Mouse (Mus musculus): ENCODE measurements at regions not wholly inside any gene's neighbourhood (a gene's known extent, or its start where the extent isn't known, plus 50 kb on each side); places are given as distances from the start of the nearest gene placed in this dataset.

DNA sequence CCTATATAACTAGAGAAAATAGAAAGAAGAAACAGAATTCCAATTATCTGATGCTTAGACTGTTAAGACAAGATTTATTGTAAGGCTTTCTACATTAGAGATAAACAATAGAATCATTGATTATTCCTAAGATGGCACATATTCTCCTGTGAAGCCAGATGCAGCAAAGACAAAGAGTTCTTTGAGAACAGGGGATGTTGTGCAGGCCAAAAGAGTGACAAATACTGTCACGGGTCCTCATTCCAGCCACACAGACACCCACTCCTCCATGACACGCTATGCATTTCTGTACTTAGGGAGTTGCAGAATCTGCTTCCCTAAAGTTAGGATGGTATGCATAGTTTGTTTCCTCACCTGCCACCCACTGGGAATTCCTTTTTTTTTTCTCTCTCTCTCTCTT, 245.2 kb downstream of the Sv2b start:
- in situ Hi-C loops (cut with MboI, MseI), result no loop called here

DNA sequence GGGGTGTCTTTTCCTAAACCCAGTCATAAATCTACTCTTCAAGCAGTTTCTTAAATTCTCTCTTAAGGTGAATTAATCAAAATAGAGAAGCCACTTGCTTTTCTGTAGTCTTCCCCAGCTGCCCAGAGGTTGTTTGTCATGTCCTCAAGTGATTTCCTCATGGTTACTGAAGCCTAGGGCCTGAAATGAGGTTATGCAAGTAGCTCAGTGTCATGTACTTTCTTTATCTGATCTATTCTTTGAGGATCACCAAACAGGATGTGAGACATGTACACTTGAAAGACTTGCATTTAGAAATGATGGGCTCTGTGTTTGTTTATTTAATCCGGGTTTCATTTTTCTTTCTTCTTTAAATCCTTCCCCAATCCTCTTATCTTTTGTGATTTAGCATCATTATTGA, 258.8 kb downstream of the Sv2b start:
- in situ Hi-C loops (cut with MboI, MseI), result no loop called here

DNA sequence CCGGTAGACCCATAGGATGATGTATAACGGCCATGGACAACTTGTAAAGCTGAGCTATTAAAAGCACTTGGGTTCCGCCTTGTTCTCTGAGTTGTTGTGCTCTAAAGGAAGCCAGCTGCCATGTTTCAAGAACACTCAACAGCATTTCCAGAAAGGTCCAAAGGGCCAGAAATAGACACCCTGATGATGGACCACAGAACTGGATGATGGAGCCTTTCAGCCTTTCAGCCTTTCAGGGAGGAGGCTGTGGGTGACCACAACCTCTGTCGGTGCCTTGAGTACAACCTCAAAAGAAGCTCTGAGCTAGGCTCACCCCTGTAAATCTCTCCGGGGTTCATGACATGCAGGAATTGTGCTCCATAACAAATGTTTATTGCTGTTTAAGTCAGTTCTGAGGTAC, 259.3 kb downstream of the Sv2b start:
- in situ Hi-C loops (cut with MboI, MseI), result loop anchor here in 1 of 2 experiments (10.0 kb wide), 1 partner anchor 775 kb away; no protein-coding TSS in a partner anchor

DNA sequence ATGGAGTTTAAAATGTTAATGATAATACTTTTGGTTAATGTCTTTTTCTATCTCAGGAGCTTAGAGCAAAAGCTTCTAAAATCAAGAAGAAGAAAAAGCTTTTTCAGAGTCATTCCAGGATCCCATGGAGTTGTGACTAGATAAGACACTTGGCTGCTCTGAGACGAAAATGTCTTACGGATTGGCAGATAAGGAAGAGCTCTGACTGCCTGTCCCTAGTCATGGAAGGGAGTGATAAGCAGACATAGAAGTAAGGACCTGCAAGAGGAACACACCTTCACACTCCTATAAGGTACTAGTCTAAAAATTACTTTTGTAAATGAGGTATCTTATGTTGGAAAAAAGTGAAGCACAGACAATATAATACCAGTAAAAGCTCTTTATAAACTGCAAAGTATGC, 260.2 kb downstream of the Sv2b start:
- in situ Hi-C loops (cut with MboI, MseI), result loop anchor here in 1 of 2 experiments (10.0 kb wide), 1 partner anchor 774 kb away; no protein-coding TSS in a partner anchor

DNA sequence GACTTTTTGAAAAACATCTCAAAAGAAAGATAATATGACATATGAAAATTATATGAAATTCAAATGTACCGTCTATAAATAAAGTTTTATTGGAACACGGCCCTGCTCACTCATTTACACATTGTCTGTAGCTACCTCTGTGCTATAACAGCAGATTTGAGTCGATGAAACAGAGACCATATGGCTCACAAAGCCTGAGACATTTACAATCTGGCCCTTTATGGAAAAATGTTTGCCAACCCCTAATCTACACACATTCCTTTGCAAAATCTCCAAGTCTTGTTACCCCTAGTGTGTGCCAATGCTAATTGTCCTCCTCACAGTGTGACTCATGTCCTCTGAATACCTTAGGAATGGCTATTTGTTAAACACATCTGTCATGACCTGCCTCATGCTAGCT, 261.2 kb downstream of the Sv2b start:
- in situ Hi-C loops (cut with MboI, MseI), result loop anchor here in 1 of 2 experiments (10.0 kb wide), 1 partner anchor 773 kb away; no protein-coding TSS in a partner anchor

DNA sequence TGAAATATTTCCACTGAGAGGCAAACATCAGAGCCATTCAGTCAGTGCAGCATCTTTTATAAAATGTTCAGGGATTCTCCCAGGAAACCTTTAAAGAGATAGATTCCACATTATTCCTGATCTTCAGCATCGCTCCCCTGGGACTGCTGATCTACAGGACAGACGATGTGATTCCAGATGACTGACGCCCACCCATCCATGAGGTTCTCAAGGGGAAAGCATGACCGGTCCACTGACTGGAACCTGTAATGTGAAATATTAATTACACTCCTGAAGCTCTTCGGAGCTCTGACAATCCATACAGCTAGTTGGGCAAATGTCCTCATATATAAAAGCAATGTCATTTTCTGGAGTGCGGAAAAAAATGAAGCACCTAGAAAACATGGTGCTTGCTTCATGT, 268.2 kb downstream of the Sv2b start:
- in situ Hi-C loops (cut with MboI, MseI), result loop anchor here in 1 of 2 experiments (10.0 kb wide), 1 partner anchor 766 kb away; no protein-coding TSS in a partner anchor

DNA sequence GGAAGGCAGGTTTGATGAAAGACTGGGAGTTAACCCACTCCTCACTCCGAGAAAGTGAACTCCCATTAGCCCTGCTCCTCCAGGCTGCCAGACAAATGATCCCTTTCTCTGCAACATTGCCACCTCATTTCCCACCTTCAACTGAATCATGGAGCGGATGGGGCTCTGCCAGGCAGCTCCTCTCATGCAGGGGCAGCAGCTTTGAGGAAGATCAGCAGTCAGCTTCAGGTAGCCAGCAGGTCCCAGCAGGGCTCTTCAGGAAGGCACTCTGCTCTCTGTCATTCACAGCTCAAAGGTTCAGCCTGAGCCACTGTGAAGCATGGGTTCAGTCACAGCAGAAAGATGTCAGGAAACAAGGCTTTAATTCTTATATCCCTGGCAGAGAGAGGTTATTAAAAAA, 282.9 kb downstream of the Sv2b start:
- in situ Hi-C loops (cut with MboI, MseI), result no loop called here

DNA sequence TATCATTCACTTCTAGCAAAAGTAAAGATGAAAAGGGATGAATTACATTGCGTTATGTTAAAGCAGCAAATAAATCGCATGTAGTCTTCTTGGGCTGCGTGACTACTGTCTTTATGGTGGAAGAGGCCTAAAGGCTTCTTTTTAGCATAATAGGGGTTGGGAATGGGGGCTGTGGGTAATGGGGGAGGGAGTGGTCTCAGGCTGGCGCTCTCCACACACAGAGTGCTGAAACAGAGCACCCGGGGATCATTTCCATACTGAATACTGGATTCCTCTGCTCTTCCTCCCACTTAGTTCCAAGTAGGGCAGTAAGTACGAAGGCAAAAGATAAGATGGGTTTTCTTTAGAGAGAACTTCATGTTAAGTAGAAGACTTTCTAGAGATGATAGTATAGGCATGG, 287.1 kb downstream of the Sv2b start:
- in situ Hi-C loops (cut with MboI, MseI), result no loop called here

DNA sequence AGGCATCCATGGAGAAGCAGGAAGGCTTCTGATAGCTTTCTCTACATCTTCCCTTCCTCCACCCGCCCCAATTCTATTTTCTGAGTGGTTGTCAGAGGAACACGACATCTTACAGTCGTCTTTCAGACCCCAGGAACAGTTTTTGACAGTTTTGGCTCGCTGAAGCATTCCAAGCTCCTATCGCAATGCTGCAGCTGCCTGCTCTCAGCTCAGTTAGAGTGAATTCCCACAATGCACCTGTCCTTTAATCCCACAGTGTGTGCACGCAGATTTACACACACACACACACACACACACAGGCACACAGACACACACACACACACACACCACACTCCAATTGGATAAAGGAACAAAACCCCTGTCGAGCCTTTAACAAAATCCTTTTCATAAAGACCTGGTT, 290.4 kb downstream of the Sv2b start:
- in situ Hi-C loops (cut with MboI, MseI), result no loop called here

DNA sequence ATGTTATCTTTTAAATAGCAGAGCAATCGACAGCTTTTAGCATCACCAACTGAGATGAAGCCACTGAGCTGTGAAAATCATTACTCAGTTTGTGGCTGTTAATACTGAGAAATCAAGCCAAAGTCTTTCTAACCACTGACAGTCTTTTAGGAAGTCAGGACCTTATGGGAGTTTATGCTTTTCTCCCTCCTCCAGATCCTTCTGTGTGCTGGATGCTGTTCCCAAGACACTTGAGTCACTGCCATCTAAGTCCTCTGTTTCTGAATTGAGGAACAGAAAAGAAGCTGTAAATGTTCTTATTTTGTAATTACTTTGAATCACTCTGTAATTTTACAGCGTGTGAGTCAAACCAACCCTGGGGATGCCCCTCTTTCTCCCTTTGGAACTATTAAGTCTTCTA, 300.6 kb downstream of the Sv2b start:
- in situ Hi-C loops (cut with MboI, MseI), result no loop called here

DNA sequence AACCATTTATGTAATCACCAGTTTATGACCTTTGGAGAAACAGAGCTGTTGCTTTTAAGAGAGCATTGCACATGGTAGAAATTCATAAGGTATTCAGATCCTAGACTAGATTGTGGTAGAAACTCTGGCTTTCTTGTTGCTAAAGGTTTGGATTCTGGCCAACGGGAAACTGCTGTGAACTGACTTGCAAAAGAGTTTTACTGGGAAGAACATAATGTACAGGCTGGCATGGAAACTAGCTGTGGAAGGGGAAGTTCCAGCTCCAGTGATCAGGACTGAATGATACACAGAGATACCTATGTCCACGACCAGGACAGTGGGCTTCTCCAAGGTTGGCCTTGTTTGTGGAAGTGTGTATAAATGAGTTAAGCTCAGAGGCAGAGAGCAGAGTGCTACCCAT, 318.9 kb downstream of the Sv2b start:
- in situ Hi-C loops (cut with MboI, MseI), result no loop called here

DNA sequence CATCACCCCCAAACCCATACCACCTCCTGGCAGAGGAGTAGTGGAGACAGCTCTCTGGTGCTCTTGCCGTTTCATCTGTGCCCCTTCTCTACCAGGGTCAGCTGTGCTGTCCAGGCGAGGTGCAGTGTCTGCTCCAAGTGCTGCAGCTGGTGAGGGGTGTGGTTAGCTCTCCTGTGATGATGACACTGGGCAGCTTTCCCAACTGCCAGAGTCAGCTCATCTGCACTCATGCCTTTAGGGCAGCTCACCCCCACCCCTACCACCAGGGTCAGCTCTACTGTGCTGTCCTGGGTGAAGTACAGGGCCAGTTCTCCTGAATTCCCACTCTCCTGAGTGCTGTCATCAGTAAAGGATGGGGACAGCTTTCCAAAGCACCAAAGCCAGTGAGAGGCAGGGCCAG, 329.6 kb downstream of the Sv2b start:
- in situ Hi-C loops (cut with MboI, MseI), result no loop called here

DNA sequence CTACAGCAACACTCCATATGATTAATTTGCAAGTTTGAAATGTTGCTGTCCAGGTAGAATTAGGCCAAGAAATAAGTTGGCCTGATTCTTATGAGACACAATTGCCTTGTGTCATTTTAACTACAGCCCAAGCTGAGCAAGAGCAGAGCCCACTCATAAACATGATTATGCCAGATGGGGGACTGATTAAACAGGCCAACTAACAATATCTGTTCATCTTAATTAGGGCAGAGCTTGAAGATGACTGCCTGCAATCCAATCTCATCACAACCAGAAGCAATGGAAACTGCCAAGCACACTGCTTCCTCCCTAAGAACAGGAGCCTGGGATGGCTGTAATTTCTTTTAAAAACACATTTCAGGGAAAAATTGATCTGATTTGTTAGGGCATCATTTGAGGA, 333.1 kb downstream of the Sv2b start:
- in situ Hi-C loops (cut with MboI, MseI), result no loop called here

DNA sequence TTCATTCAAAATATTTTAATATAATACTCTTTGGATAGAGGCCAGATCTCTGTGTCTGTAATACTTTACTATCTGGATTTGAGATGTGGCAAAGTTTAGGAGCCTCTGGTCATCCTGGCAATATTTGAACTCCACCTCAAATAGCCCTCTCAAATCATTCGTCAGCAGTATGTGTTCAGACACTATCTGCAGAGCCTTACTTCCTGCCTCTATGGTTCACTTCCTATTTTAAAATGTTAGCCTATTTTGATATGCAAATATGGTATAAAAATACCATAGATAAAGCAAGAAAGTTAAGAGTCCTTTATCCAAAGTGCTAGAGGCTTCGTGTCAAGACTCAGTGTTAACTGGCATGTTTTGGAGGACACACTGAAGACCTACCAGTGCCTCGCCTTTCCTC, 334.6 kb downstream of the Sv2b start:
- in situ Hi-C loops (cut with MboI, MseI), result no loop called here

DNA sequence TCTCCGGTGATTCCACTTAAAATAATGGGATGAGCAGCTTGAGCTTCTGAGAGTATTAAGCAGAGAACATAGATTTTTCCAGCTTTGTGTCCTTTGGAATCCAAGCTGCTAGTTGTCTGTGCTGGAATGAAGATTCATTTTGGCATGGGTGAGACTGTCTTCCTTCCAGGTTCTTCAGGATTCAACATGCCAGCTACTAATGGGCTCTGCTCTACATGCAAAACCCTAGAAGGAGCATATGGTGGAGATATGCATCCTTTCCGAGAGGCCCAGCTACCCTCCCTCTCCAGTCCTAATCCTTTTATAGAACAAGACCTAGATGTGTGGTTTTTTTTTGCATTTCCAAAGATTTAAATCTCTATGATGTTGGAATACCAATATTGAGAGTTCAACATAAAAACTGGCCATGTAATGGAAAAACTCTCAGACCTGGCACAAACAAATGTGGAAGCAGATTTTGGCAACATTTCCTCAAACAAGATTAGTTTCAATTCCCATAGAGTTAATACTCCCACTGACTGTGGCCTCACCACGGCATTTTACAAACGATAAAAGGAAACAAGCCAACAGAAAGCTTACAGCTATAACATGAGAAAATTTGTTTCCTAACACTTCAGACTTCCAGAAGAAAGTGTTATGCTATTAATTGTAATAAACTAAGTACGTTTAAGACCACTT, 364.5 kb downstream of the Sv2b start:
- in situ Hi-C loops (cut with MboI, MseI), result no loop called here

DNA sequence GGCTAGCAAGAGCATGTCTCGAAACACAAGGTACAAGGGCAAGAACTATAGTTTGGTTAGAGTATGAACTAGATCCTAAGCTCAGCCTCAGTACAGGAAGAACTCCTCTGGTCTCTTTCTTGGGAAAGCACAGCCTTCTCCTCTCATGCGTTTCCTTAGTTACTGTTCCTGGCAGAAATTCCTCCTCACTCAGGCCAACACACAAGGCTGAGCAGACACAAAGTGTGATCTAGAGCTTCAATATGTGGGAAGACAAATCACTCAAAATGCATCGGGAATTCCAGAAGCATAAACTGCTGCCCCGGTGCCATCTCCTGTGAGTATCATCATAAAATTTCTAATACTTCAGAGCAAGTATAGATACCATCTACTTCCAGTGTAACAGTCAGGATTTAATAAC, 366.1 kb downstream of the Sv2b start:
- in situ Hi-C loops (cut with MboI, MseI), result no loop called here

DNA sequence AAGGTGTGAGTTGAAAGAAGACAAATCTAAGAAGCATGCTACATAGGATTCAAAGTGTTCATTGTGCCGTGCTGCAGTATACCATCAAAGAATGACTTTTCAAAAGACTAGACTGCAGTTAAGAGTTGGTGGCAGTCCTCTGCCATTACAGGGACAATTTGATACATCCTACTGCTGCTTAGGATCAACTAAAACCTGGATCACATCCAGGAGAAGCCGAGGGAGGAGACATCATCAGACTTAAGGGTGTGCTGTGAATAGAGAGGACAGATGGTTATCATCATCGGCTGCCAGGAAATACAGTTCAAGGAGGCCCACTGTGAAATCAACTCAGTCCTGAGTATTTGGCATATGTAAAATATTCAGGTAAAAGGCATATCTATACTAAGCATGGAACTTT, 366.9 kb downstream of the Sv2b start:
- in situ Hi-C loops (cut with MboI, MseI), result no loop called here

DNA sequence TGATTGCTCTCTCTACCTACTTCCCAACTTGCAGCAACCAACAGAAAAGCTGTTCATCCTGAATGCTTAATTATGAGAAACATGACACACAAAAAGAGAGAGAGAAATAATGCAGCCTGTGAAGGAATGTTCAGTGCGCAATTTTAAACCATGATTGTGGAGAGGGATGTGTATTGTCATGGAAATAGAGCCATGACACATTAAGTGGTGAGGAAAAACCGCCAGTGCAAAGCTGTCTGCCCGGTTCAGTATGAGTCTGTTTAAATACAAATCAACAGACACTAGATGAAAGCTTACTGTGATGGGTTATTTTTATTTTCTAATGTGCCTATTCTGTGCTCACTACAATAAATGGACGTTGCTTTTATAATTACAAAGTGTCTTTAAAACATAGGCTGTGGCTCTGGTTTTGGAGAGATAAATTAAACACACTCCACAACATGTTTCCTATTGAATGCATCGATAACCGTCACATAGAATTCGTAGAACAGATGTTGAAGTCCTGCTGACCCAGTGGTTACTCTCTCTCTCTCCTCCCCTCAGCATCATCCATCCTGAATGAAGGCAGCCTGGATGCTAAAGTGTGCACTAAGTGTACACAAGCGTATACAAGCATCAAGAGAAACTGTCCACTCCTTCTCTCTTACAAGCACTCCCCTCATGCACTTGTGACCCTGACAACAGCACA, 374.7 kb upstream of the Slco3a1 start:
- in situ Hi-C loops (cut with MboI, MseI), result no loop called here

DNA sequence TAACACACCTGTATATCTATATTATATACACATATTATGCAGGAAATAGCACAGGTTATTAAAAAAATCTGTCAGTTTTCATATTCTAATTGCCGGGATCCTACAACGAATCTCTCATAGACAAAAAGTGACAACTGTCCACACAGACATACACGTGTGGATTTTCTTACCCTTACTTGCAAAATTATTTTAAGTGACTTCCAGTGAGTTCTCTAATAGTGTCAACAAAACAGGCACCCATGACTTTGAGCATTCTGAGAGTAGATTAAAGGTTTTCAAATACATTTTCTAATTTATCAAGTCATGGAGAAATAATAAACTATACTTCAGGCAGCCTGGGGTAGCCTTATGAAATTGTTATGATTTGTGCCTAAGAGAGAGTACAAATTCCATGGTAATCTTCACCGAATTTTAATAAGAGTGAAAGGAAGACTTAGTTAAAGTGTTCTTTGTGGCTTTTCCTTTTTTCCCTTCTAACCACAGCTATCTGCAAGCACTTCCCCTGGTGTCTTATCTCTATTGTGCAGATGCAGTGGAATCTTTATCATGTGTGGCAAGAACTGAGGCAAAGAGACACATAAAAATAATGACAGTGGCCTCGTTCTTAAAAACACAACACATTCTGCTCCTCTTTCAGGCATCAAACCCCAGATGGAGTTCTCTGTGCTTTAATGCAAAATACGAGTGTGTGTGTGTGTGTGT, 373.8 kb upstream of the Slco3a1 start:
- in situ Hi-C loops (cut with MboI, MseI), result no loop called here

DNA sequence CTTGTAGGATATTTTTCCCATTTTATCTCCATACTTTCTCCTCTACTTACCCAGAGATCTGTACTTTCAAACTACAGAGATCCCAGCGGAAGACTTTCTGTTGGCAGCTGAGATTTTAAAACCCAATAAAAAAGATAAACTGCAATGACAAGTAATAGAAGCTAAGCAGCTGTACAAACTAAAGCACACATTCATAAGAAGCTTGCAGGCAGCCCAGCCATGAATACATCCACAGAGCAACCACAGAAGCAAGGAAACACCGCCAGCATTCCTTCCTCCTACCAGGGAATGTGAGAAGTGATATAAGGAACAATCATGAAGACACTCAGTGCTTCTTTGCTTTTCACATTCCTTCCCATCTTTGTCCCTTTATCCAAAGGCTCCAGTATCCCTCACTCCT, 372.1 kb upstream of the Slco3a1 start:
- in situ Hi-C loops (cut with MboI, MseI), result no loop called here

DNA sequence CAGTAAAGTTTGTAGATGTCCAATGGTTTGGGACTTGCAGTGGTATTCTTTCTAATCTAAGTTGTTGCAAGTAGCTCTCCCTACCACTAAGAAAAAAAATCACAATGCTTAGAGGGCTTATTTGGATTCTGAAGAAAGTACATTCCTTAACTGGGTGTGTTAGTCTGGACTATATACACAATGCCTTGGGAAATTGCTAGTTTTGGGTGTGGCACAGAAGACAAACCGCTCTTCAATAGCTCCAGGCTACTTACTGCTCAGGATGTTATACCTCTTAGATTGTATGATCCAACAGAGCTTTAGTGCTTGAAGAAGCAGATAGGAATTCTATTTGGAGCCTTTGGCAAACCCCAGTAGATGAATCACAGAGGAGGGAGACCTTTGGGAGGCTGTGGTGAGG, 369.6 kb upstream of the Slco3a1 start:
- in situ Hi-C loops (cut with MboI, MseI), result no loop called here

DNA sequence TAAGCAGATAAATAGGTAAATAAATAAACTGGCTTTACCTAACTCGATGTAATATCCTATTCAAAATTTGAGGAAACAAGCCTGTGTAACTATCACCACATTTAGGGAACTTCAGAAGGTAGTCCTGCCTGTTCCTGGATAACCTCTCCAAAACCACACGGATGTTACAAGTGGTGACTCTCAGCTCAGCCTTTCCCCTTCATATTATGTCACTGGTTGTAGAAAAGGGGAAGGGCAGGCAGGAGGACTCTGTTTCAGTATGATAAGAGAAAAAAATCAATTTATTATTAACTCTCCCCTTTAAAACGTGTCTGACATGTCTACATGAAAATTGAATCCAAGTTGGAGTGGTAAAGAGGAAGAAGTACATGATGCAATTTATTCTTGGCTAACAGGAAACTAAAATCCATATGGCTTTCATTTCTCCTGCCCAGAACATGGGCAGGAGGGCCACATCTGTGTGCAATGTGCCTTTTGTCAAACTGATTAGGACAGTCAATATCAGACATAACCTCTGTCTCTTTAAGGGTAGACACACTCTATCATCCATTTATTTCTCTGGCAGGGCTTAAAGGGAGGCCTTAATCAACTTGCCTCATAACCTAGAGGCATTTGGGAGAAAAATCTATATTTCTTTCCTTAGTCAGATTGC, 353.9 kb upstream of the Slco3a1 start:
- in situ Hi-C loops (cut with MboI, MseI), result no loop called here

Data from T-helper 17 cell (primary cell).